21 mouse cellular contexts compared by ENCODE assay signal in genomic region chr8:26553691-26554090, GRCm38 (mm10).
DNase-seq lines count a peak whose midpoint lies in the region; ATAC-seq and TF ChIP-seq lines count a peak whose summit lies in the region.
"Had no signal": no experiment of that assay in that cellular context is flagged by ENCODE, and none has a peak within 500 bp of the region (broad histone marks: within the 10 kb centered on the region; RNA-seq: fewer than 3 reads in every experiment).

No protein-coding gene starts in this region.

- ATAC-seq in midbrain, embryonic 16.5 days: no peak
- ATAC-seq: forebrain, embryonic 14.5 days had no signal

- peak; percentile 66 for DNase-seq in heart, embryonic 10.5 days (ENCODE audit: low spot score)
- no peak for DNase-seq in heart, postnatal 25 days (ENCODE audit: low spot score)
- DNase-seq in kidney, adult 2 months: peak; percentile 14
- no peak for DNase-seq in kidney, postnatal 4 days
- DNase-seq in spleen, postnatal 4 days (ENCODE audit: low spot score in 2 of 2): peak; percentile 7 to 35
- no peak for DNase-seq in spleen, postnatal 10 days (ENCODE audit: low spot score in 2 of 2)
- DNase-seq: adrenal gland, postnatal 10 days; cerebellum, adult 11 months; cerebellum, adult 8-10 months; cerebellum, postnatal 14 days; embryo, embryonic 11 days; gastrocnemius, postnatal 10 days; heart, adult 2 months; heart, postnatal 4 days had no signal

- H3K9ac ChIP-seq in midbrain, embryonic 16.5 days (ENCODE audit: low read depth, low read length): no peak overlapping the region
- H3K9ac ChIP-seq: embryonic facial prominence, embryonic 15.5 days; heart, embryonic 13.5 days; hindbrain, embryonic 13.5 days had no signal

- H3K4me3 ChIP-seq in heart, embryonic 10.5 days: no peak overlapping the region
- no peak overlapping the region for H3K4me3 ChIP-seq in kidney, adult 2 months (ENCODE audit: insufficient read depth, low read depth, low read length)
- H3K4me3 ChIP-seq in midbrain, embryonic 16.5 days (ENCODE audit: low read depth, low read length): no peak overlapping the region
- H3K4me3 ChIP-seq: embryonic facial prominence, embryonic 15.5 days; erythroblast, embryonic 14.5 days; forebrain, embryonic 10.5 days; heart, adult 2 months; heart, embryonic 13.5 days; hindbrain, embryonic 13.5 days had no signal

- no peak overlapping the region for H3K4me2 ChIP-seq in midbrain, embryonic 16.5 days (ENCODE audit: low read length)
- H3K4me2 ChIP-seq: embryonic facial prominence, embryonic 15.5 days; heart, embryonic 13.5 days; hindbrain, embryonic 13.5 days had no signal

- 69% methylated on average over 5 of the region's 5 CpGs for WGBS in heart, embryonic 10.5 days
- 73% methylated on average over 5 of the region's 5 CpGs for WGBS in kidney, adult 2 months
- 75% methylated on average over 5 of the region's 5 CpGs for WGBS in midbrain, embryonic 16.5 days

- no peak for TF ChIP-seq CTCF in kidney, adult 2 months (conservative IDR thresholded peaks at IDR 0.05; ENCODE audit: insufficient read depth, insufficient read length, low read depth, low read length)

- no peaks in the 10 kb centered on the region for H3K27me3 ChIP-seq in heart, embryonic 10.5 days (ENCODE audit: insufficient read depth, poor library complexity, severe bottlenecking)
- no peaks in the 10 kb centered on the region; the same call in 1 of the 2 replicates for H3K27me3 ChIP-seq in kidney, adult 2 months (replicated peaks; ENCODE audit: control insufficient read depth, insufficient read depth, low read length)
- H3K27me3 ChIP-seq in midbrain, embryonic 16.5 days (ENCODE audit: control insufficient read depth, insufficient read depth, low read depth, low read length): no peaks in the 10 kb centered on the region; the same call in 1 of the 2 replicates
- H3K27me3 ChIP-seq: embryonic facial prominence, embryonic 15.5 days; heart, embryonic 13.5 days had no signal

- no peak for TF ChIP-seq POLR2A in kidney, adult 2 months (IDR thresholded peaks at IDR 0.05; ENCODE audit: low read depth, low read length)

- H3K4me1 ChIP-seq in heart, embryonic 10.5 days: no peaks in the 10 kb centered on the region
- H3K4me1 ChIP-seq in kidney, adult 2 months (ENCODE audit: control insufficient read depth, insufficient read depth, low read length): no peaks in the 10 kb centered on the region
- no peaks in the 10 kb centered on the region for H3K4me1 ChIP-seq in midbrain, embryonic 16.5 days (ENCODE audit: control insufficient read depth, insufficient read depth, low read length)
- H3K4me1 ChIP-seq: embryonic facial prominence, embryonic 15.5 days; forebrain, embryonic 10.5 days; heart, embryonic 13.5 days; hindbrain, embryonic 13.5 days had no signal

- H3K27ac ChIP-seq in heart, embryonic 10.5 days: no peak overlapping the region
- H3K27ac ChIP-seq in kidney, adult 2 months (ENCODE audit: insufficient read depth, low read depth, low read length): no peak overlapping the region
- H3K27ac ChIP-seq in midbrain, embryonic 16.5 days (ENCODE audit: low read length): no peak overlapping the region
- H3K27ac ChIP-seq: embryonic facial prominence, embryonic 15.5 days; forebrain, embryonic 10.5 days; heart, adult 2 months; heart, embryonic 13.5 days; hindbrain, embryonic 13.5 days had no signal

- no peaks in the 10 kb centered on the region for H3K36me3 ChIP-seq in heart, embryonic 10.5 days
- no peaks in the 10 kb centered on the region for H3K36me3 ChIP-seq in kidney, adult 2 months (ENCODE audit: control insufficient read depth, insufficient read depth, low read length)
- no peaks in the 10 kb centered on the region for H3K36me3 ChIP-seq in midbrain, embryonic 16.5 days (ENCODE audit: control insufficient read depth, insufficient read depth, low read length)
- H3K36me3 ChIP-seq: embryonic facial prominence, embryonic 15.5 days; forebrain, embryonic 10.5 days; heart, embryonic 13.5 days; hindbrain, embryonic 13.5 days had no signal

- intact Hi-C loops in heart, postnatal 25 days (cut with DNase I): no loop called here

- H3K9me3 ChIP-seq in heart, embryonic 10.5 days: no peaks in the 10 kb centered on the region
- H3K9me3 ChIP-seq in midbrain, embryonic 16.5 days (replicated peaks; ENCODE audit: control insufficient read depth, low read length, poor library complexity, severe bottlenecking): no peaks in the 10 kb centered on the region
- H3K9me3 ChIP-seq: embryonic facial prominence, embryonic 15.5 days; forebrain, embryonic 10.5 days; heart, embryonic 13.5 days; hindbrain, embryonic 13.5 days had no signal

Comparison
In these comparisons a context has a peak if more than half of its experiments do, and no peak if none do; other contexts are left out.
1. DNase-seq: peak in heart, embryonic 10.5 days (single experiment), kidney, adult 2 months (single experiment) and spleen, postnatal 4 days (2 of 2); none in heart, postnatal 25 days (single experiment), kidney, postnatal 4 days (0 of 2) and spleen, postnatal 10 days (0 of 2).